Mouse (Mus musculus): ENCODE measurements around the gene Lrrc4c.

- TF ChIP-seq CTCF (IDR thresholded peaks at IDR 0.05; ENCODE audit: insufficient read depth, low read length) (no peak), POLR2A (IDR thresholded peaks at IDR 0.05; ENCODE audit: borderline replicate concordance, extremely low read depth, low read depth, low read length) (no peak)
Observed at GRCm38 (mm10) chr2:97018319-97018718, 700.4 kb downstream of the Lrrc4c start.
